Mouse (Mus musculus): ENCODE data around the gene Acot8.

DNA sequence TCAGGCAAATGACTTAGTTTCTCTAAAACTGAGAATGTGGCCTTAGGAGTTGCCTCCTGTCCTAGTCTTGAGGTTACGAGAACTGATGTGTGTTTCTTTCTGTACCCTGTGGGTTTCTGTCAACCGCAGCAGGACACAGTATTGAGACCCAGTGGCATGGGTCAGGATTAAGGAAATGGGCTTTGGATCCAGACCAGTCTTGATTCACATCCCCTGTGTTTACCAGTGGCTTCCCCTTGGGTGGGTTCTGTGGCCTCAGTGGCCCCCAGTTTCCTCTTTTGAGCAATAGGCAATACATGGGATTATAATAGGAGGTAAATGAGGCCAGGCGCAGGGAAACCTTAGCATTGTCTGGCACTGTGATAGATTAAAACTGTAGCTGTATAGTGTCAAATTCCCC, 17.6 kb downstream of the Acot8 start:
- no peak for TF ChIP-seq ETS1 (IDR thresholded peaks at IDR 0.05; ENCODE audit: low read depth, low read length)
- TF ChIP-seq USF2 (IDR thresholded peaks at IDR 0.05; ENCODE audit: borderline replicate concordance in 1 of 2, insufficient read depth in 1 of 2, low read depth in 1 of 2, low read length in 2 of 2), result no peak
- no peak for TF ChIP-seq CTCF (IDR thresholded peaks at IDR 0.05 in 2 of 3, conservative IDR thresholded peaks at IDR 0.05 in 1 of 3; ENCODE audit: control insufficient read depth in 1 of 3, insufficient read depth in 1 of 3, low read depth in 2 of 3, low read length in 3 of 3, poor library complexity in 1 of 3, severe bottlenecking in 1 of 3)
- TF ChIP-seq POLR2A (IDR thresholded peaks at IDR 0.05; ENCODE audit: control insufficient read depth in 1 of 2, insufficient read depth in 1 of 2, low read depth in 1 of 2, low read length in 2 of 2, poor library complexity in 1 of 2), result no peak

All from MEL (cell line).